Mouse (Mus musculus): ENCODE results near the gene Tmc2. TPM values are rescaled to one million over a fixed set of nuclear protein-coding genes. Genes with fewer than 3 reads are reported as not detected.

Tmc2 gene
- total RNA-seq (2022) = not detected

- no peak for DNase-seq
These were observed at the start of gene Tmc2 for GRCm38 (mm10) chr2:130194894-130195293. Gene Tmc2, plus strand, starts transcription at chr2:130195194.

GRCm38 (mm10) chr2:130146089-130146668 lies 48.8 kb upstream of the Tmc2 start:
- DNase-seq = no peak

GRCm38 (mm10) chr2:130155171-130155570 lies 39.8 kb upstream of the Tmc2 start:
- DNase-seq = peak; percentile 42

- DNase-seq = no peak
These were observed 39.1 kb upstream of the Tmc2 start for GRCm38 (mm10) chr2:130155851-130156250.

- no peak for DNase-seq
These were observed 37.5 kb upstream of the Tmc2 start for GRCm38 (mm10) chr2:130157231-130158087.

- no peak for DNase-seq
These were observed 36.9 kb upstream of the Tmc2 start for GRCm38 (mm10) chr2:130158088-130158437.

GRCm38 (mm10) chr2:130162701-130163100 lies 32.3 kb upstream of the Tmc2 start:
- DNase-seq = no peak

GRCm38 (mm10) chr2:130166311-130167214 lies 28.4 kb upstream of the Tmc2 start:
- DNase-seq = no peak

- DNase-seq = no peak
These were observed 27.1 kb upstream of the Tmc2 start for GRCm38 (mm10) chr2:130167861-130168260.

- DNase-seq = no peak
These were observed 23.3 kb upstream of the Tmc2 start for GRCm38 (mm10) chr2:130171674-130172073.

GRCm38 (mm10) chr2:130176820-130177219 lies 18.2 kb upstream of the Tmc2 start:
- no peak for DNase-seq

- no peak for DNase-seq
These were observed 16.7 kb upstream of the Tmc2 start for GRCm38 (mm10) chr2:130178381-130178705.

- DNase-seq = peak; percentile 81
These were observed 16.1 kb upstream of the Tmc2 start, which contains the start of gene Snrpb for GRCm38 (mm10) chr2:130178706-130179506. Gene Snrpb, minus strand, starts transcription at chr2:130179403.

GRCm38 (mm10) chr2:130179507-130180019 lies 15.4 kb upstream of the Tmc2 start:
- no peak for DNase-seq

GRCm38 (mm10) chr2:130188391-130188790 lies 6.6 kb upstream of the Tmc2 start:
- DNase-seq = no peak

GRCm38 (mm10) chr2:130200961-130201360 lies 6.0 kb downstream of the Tmc2 start:
- no peak for DNase-seq

- DNase-seq = no peak
These were observed 12.4 kb downstream of the Tmc2 start for GRCm38 (mm10) chr2:130207376-130207775.

- no peak for DNase-seq
These were observed 13.0 kb downstream of the Tmc2 start for GRCm38 (mm10) chr2:130207996-130208395.

- no peak for DNase-seq
These were observed 14.6 kb downstream of the Tmc2 start for GRCm38 (mm10) chr2:130209636-130210035.

GRCm38 (mm10) chr2:130211581-130211980 lies 16.6 kb downstream of the Tmc2 start:
- no peak for DNase-seq

- DNase-seq = no peak
These were observed 51.9 kb downstream of the Tmc2 start for GRCm38 (mm10) chr2:130246912-130247311.

- DNase-seq = no peak
These were observed 53.2 kb downstream of the Tmc2 start for GRCm38 (mm10) chr2:130248226-130248625.

All from adrenal gland, adult 8-10 months (tissue).